Comparison of ENCODE assay signal across 9 mouse cellular contexts in genomic region chr10:84968852-84969704, GRCm38 (mm10). TPM values are rescaled to one million over a fixed set of nuclear protein-coding genes. Genes with fewer than 3 reads are reported as not detected.
A peak's percentile ranks its signal among the peaks of the same experiment; 100 is the strongest.
DNase-seq lines count a peak whose midpoint lies in the region; ATAC-seq and TF ChIP-seq lines count a peak whose summit lies in the region.
"Had no signal": no experiment of that assay in that cellular context is flagged by ENCODE, and none has a peak within 500 bp of the region (broad histone marks: within the 10 kb centered on the region; RNA-seq: fewer than 3 reads in every experiment).

No protein-coding gene starts in this region.

- H3K9ac ChIP-seq in lung, embryonic 14.5 days: no peak overlapping the region; the same call in 1 of the 2 replicates
- H3K9ac ChIP-seq in neural tube, embryonic 14.5 days (replicated peaks; ENCODE audit: low read depth, low read length): no peak overlapping the region

- ATAC-seq in lung, embryonic 14.5 days (ENCODE audit: insufficient read depth): no peak
- no peak for ATAC-seq in neural tube, embryonic 14.5 days (ENCODE audit: low read depth)

- H3K36me3 ChIP-seq in lung, embryonic 14.5 days (ENCODE audit: insufficient read depth): peaks cover 26% of the 10 kb centered on the region
- peaks cover 9% of the 10 kb centered on the region; the same call in 1 of the 2 replicates for H3K36me3 ChIP-seq in neural tube, embryonic 14.5 days (ENCODE audit: control insufficient read depth, insufficient read depth, low read length)

- H3K4me2 ChIP-seq in lung, embryonic 14.5 days: no peak overlapping the region
- H3K4me2 ChIP-seq in neural tube, embryonic 14.5 days (ENCODE audit: low read depth, low read length): no peak overlapping the region

- no peak for TF ChIP-seq CTCF in lung, embryonic 14.5 days (IDR thresholded peaks at IDR 0.05; ENCODE audit: low read depth)

- WGBS in lung, embryonic 14.5 days: 56% methylated on average over 12 of the region's 12 CpGs
- 20% methylated on average over 12 of the region's 12 CpGs for WGBS in neural tube, embryonic 14.5 days

- no peaks in the 10 kb centered on the region for H3K9me3 ChIP-seq in lung, embryonic 14.5 days (ENCODE audit: low read depth, low read length)
- no peaks in the 10 kb centered on the region for H3K9me3 ChIP-seq in neural tube, embryonic 14.5 days (ENCODE audit: control insufficient read depth, low read length)

- H3K27ac ChIP-seq in lung, embryonic 14.5 days (ENCODE audit: low read depth): peak overlapping the region; percentile 36; the same call in 1 of the 2 replicates
- H3K27ac ChIP-seq in neural tube, embryonic 14.5 days (ENCODE audit: low read depth, low read length): peak overlapping the region; percentile 45

- peaks cover 4% of the 10 kb centered on the region; the same call in 1 of the 2 replicates for H3K4me1 ChIP-seq in lung, embryonic 14.5 days (ENCODE audit: insufficient read depth)
- H3K4me1 ChIP-seq in neural tube, embryonic 14.5 days (ENCODE audit: control insufficient read depth, insufficient read depth, low read length): peaks cover 26% of the 10 kb centered on the region

- peak; percentile 22 to 23 for DNase-seq in cerebellum, adult 18-20 months
- no peak for DNase-seq in cerebellum, adult 11-12 months
- peak; percentile 40 for DNase-seq in lung, embryonic 14.5 days
- DNase-seq in lung, postnatal 10 days: no peak
- peak; percentile 27 for DNase-seq in kidney, postnatal 14 days
- no peak for DNase-seq in adrenal gland, adult 8-10 months
- DNase-seq in frontal cortex, postnatal 25 days (ENCODE audit: low spot score in 2 of 2): no peak

- H3K4me3 ChIP-seq in lung, embryonic 14.5 days (ENCODE audit: low read depth, low read length): no peak overlapping the region
- no peak overlapping the region for H3K4me3 ChIP-seq in neural tube, embryonic 14.5 days (ENCODE audit: low read depth, low read length)
- H3K4me3 ChIP-seq: erythroblast, embryonic 14.5 days had no signal

- H3K27me3 ChIP-seq in lung, embryonic 14.5 days (ENCODE audit: insufficient read depth, low read length): no peaks in the 10 kb centered on the region
- H3K27me3 ChIP-seq in neural tube, embryonic 14.5 days (ENCODE audit: control insufficient read depth, insufficient read depth, low read length): no peaks in the 10 kb centered on the region

RNA-seq across cellular contexts. Expression of gene Ric8b, which starts 51.7 kb away (rescaled TPM):
- 17.5 and 18.6 TPM in 2 replicates for polyA plus RNA-seq in lung, embryonic 14.5 days (2014; fragmentation: Nextera tagmentation; extraction: Ambion mirVana)
- 52.5 and 57.3 TPM in 2 replicates for polyA plus RNA-seq in neural tube, embryonic 14.5 days (2014; fragmentation: Nextera tagmentation; extraction: Ambion mirVana)
- 10 to 100 TPM; 28.9 to 43.8 (median 33.8) TPM for total RNA-seq in adrenal gland, adult 8-10 months (2022)

Comparison
In these comparisons a context has a peak if more than half of its experiments do, and no peak if none do; other contexts are left out.
1. DNase-seq: peak in cerebellum, adult 18-20 months (2 of 2), lung, embryonic 14.5 days (single experiment) and kidney, postnatal 14 days (single experiment); none in cerebellum, adult 11-12 months (single experiment), lung, postnatal 10 days (single experiment), adrenal gland, adult 8-10 months (single experiment) and frontal cortex, postnatal 25 days (0 of 2).